ENCODE assay signal across 8 mouse cellular contexts in the genomic region with DNA sequence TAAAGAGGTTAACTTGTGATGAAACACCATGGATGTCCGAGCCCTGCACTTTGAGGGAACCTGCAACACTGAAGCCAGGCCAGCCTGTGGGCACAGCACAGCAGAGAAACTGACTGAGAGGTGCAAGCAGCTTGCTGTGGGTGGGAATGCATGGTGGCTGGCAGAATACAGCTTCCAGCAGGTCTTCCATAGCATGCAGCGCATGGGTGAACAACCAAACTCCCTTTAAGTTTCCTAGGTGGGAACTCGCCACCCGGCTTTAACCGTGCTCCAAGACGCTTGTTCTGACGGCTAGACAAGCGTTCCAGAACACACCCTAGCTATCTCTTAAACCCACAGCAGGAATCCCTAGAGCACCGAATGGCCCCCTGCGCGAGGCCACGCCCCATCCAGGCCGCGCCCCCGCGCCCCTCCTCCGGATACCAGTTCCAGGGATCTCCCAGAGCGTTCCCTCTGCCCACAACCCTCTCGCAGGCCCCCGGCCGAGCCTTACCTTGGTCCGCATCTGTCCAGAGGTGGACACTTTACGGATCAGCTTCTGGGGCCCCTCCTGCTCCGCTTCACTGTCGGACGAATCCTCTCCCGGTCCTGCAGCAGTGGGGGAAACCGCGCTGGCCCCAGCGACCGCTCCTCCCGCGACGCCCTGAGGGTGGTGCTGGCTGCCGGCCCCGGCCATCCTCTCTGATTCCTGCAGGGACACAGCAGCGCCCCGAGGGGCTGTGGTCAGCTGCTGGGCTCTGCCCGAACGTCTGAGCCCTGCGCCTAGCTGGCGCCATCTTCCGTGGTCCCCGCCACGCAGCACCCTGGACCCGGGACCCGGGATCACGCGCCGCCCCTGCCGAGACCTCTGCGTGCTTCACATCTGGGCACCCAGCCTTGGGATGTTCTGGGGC. TPM values are rescaled to one million over a fixed set of nuclear protein-coding genes. Genes with fewer than 3 reads are reported as not detected.
A peak's percentile ranks its signal among the peaks of the same experiment; 100 is the strongest.
DNase-seq lines count a peak whose midpoint lies in the region; ATAC-seq and TF ChIP-seq lines count a peak whose summit lies in the region.

No protein-coding gene starts in this region.

- DNase-seq in layer of hippocampus, adult 2 months (ENCODE audit: low spot score in 2 of 2), result peak in 1 of 2 experiments; percentile 48
- DNase-seq in layer of hippocampus, postnatal 14 days (ENCODE audit: low spot score in 2 of 2), result no peak
- DNase-seq in cerebellum, postnatal 4 days (ENCODE audit: low spot score in 2 of 2), result peak; percentile 24 to 37
- peak; percentile 51 for DNase-seq in gastrocnemius, postnatal 25 days
- DNase-seq in hindbrain, postnatal 0 days (ENCODE audit: low spot score), result peak; percentile 47
- peak; percentile 79 for DNase-seq in limb, embryonic 11.5 days (ENCODE audit: low spot score)
- DNase-seq in mesoderm, embryonic 11.5 days (ENCODE audit: low read depth, low spot score), result peak; percentile 56
- DNase-seq in right cerebral cortex, postnatal 4 days, result peak; percentile 47

- WGBS in hindbrain, postnatal 0 days, result 3% methylated on average over 52 of the region's 52 CpGs
- under 1% methylated on average over 51 of the region's 52 CpGs for WGBS in limb, embryonic 11.5 days

- no peaks in the 10 kb centered on the region for H3K36me3 ChIP-seq in hindbrain, postnatal 0 days (ENCODE audit: insufficient read depth, low read length)
- no peaks in the 10 kb centered on the region for H3K36me3 ChIP-seq in limb, embryonic 11.5 days (ENCODE audit: control insufficient read depth, insufficient read depth, low read length)

- H3K4me2 ChIP-seq in hindbrain, postnatal 0 days (ENCODE audit: low read depth, low read length), result peak overlapping the region; percentile 91
- peak overlapping the region; percentile 96 for H3K4me2 ChIP-seq in limb, embryonic 11.5 days (ENCODE audit: low read depth, severe bottlenecking)

- H3K9ac ChIP-seq in hindbrain, postnatal 0 days (replicated peaks; ENCODE audit: low read length), result peak overlapping the region; percentile 65
- peak overlapping the region; percentile 64 for H3K9ac ChIP-seq in limb, embryonic 11.5 days (ENCODE audit: low read length)

- ATAC-seq in hindbrain, postnatal 0 days, result peak; percentile 88
- peak; percentile 68; the same call in 1 of the 2 replicates for ATAC-seq in limb, embryonic 11.5 days (ENCODE audit: insufficient number of reproducible peaks, low FRiP score, low TSS enrichment, low read depth)

- TF ChIP-seq CTCF in layer of hippocampus, adult 2 months (conservative IDR thresholded peaks at IDR 0.05), result peak; percentile 57
- TF ChIP-seq CTCF in hindbrain, postnatal 0 days (IDR thresholded peaks at IDR 0.05; ENCODE audit: low read depth), result peak; percentile 50

- H3K27ac ChIP-seq in layer of hippocampus, adult 2 months, result peak overlapping the region; percentile 87
- no peak overlapping the region for H3K27ac ChIP-seq in hindbrain, postnatal 0 days
- H3K27ac ChIP-seq in limb, embryonic 11.5 days (replicated peaks; ENCODE audit: low read depth, low read length), result no peak overlapping the region

- peaks cover 8% of the 10 kb centered on the region; the same call in 1 of the 2 replicates for H3K4me1 ChIP-seq in hindbrain, postnatal 0 days (ENCODE audit: insufficient read depth, low read length)
- no peaks in the 10 kb centered on the region for H3K4me1 ChIP-seq in limb, embryonic 11.5 days (ENCODE audit: control insufficient read depth, insufficient read depth, low read length)

- peak overlapping the region; percentile 74 for H3K4me3 ChIP-seq in layer of hippocampus, adult 2 months
- H3K4me3 ChIP-seq in hindbrain, postnatal 0 days (ENCODE audit: low read length), result peak overlapping the region; percentile 59
- H3K4me3 ChIP-seq in limb, embryonic 11.5 days (ENCODE audit: low read depth, low read length), result peak overlapping the region; percentile 51

- no peaks in the 10 kb centered on the region for H3K9me3 ChIP-seq in hindbrain, postnatal 0 days (ENCODE audit: low read length)
- H3K9me3 ChIP-seq in limb, embryonic 11.5 days (ENCODE audit: control insufficient read depth, low read length), result no peaks in the 10 kb centered on the region

- no peaks in the 10 kb centered on the region for H3K27me3 ChIP-seq in hindbrain, postnatal 0 days (ENCODE audit: insufficient read depth, low read length)
- H3K27me3 ChIP-seq in limb, embryonic 11.5 days (ENCODE audit: control insufficient read depth, insufficient read depth, low read length), result 0 out of 2 replicates have a peak, but pooled peaks cover 3% of the 10 kb centered on the region

RNA-seq across cellular contexts. Expression of gene Dgkh, which starts 7.9 kb away (rescaled TPM):
- 100 to 1,000 TPM; 110 to 123 TPM for total RNA-seq in layer of hippocampus, adult 2 months (2021)
- 10 to 100 TPM; 76.6 to 81.8 TPM for total RNA-seq in layer of hippocampus, postnatal 14 days (2021)
- total RNA-seq in gastrocnemius, postnatal 25 days (2021), result 1 to 10 TPM; 2.8 to 3.1 TPM
- total RNA-seq in hindbrain, postnatal 0 days (2014; rRNA removed), result 9.0 and 9.2 TPM in 2 replicates
- polyA plus RNA-seq in hindbrain, postnatal 0 days (2015; fragmentation: Nextera tagmentation; extraction: Ambion mirVana), result 2.1 and 2.7 TPM in 2 replicates
- 0.87 and 1.3 TPM in 2 replicates for polyA plus RNA-seq in limb, embryonic 11.5 days (2014; fragmentation: Nextera tagmentation; extraction: Ambion mirVana)

Comparison
In these comparisons a context has a peak if more than half of its experiments do, and no peak if none do; other contexts are left out.
1. DNase-seq: peak in cerebellum, postnatal 4 days (2 of 2), gastrocnemius, postnatal 25 days (single experiment), hindbrain, postnatal 0 days (single experiment), limb, embryonic 11.5 days (single experiment), mesoderm, embryonic 11.5 days (single experiment) and right cerebral cortex, postnatal 4 days (single experiment); none in layer of hippocampus, postnatal 14 days (0 of 2).
2. Peak in every context shown above with its lines, with median percentiles within 50 percentile points of each other: H3K4me3 ChIP-seq.